Mouse (Mus musculus) thymus, adult 18-20 months (tissue): ENCODE measurements around the gene AF067061.
"Not testable (repeated sequence)": the region's sequence is repeated elsewhere in the genome, so short reads cannot be mapped to it uniquely, and the experiment has no call there.

Experiments
- DNase-seq, 2 experiments: peaks; one replicate each; pipeline ENCODE4 v3.0.0; 2022; ENCODE audit warnings: mixed read lengths in 2 of 2

Gene AF067061

DNA sequence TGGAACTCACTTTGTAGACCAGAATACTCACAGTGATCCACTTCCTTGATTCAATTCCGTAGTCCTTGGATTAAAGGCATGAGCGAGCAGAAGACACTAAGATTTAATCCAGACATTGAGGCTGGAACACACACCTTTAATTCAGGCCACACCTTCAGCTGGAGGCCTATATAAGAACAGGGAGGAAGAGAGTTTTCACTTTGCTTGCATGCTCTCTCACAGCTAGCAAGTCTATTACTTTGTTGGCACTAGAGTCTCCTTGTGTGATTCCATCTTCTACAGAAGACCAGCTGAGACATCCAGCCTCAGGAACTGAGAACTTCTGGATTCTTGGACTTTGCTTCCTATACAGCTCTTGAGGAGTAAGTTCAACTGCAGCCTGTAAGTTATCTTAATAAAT is at the start of gene AF067061:
Gene AF067061 (plus strand): TSS at position 245 of the 400 bp plus-strand sequence.
- DNase-seq = not testable (repeated sequence)

DNA sequence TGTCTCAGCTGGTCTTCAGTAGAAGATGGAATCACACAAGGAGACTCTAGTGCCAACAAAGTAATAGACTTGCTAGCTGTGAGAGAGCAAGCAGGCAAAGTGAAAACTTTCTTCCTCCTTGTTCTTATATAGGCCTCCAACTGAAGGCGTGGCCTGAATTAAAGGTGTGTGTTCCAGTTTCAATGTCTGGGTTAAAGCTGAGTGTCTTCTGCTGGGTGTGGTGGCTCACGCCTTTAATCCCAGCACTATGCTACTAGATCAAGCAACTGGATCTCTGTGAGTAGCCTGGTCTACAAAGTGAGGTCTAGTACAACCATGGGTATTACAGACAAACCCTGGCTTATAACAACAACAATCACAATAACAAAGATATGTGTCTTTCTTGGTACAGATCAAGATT is 47.1 kb upstream of the AF067061 start, which contains the start of gene Gm21762:
Gene Gm21762 (minus strand): TSS at position 101 of the 400 bp plus-strand sequence.
- not testable (repeated sequence) for DNase-seq

DNA sequence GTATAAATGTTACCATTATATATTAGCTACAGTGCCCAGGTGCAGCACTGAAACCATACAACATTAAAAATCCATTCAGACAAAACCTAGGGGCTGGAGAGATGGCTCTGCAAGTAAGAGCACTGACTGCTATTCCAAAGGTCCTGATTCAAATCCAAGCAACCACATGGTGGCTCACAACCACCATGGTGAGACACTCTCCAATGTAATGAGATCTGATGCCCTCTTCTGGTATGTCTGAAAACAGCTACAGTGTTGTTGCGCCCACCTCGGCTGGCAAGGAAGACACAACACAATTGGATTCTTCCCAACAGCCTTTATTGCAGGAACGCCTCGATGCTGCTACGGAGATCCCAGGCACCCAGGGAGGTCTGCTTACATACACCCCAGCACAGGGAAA is 42.0 kb upstream of the AF067061 start:
- DNase-seq = not testable (repeated sequence)

DNA sequence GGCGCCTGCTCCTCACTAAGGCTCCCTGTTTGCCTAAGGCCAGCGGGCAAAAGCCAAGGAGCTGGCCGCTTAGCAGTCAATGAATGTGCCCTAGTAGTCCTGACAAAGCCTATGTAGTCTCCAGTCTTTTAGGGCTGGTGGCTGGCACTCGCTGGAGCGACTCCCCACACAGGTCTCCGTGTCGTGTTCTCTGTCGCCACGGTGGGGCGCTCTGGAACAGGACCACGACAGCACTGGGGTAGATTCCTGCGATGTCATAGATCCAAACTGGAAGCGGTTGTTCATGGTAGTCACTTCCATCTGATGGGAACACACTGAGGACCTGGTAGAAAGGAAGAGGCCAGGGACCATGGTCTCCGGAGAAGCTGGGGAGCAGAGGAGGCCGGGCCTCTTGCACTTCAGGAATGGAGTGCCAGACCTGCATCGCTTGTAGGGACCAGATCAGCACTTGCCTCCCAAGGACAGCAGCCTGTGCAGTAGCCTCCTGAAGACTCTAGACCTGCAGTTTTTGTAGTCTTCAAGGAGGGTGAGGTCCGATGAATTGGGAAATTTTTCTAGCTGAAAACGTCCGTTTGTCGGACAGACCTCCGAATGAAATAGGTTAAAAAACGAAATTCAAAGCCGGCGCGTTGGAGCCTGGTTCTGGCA is 39.8 kb upstream of the AF067061 start:
- not testable (repeated sequence) for DNase-seq

DNA sequence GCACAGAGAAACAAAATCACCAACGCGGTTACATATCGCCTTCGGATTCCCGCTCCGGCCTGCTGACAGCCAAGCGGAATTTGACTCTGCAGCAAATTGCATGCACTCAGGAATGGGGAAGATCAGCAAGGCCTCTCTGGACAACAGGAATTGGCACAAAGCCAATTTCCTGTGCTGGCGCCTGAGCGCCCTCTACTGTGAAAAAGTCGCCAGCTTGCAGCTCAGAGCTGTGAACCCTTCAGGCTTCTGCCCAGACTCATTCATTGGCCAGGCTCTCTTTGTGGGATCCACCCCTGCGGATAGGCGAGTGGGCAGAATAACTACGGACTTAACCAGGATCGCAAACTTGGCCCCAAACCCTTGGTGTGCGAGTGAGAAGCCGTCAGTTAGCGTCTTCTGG is 31.1 kb upstream of the AF067061 start:
- DNase-seq = not testable (repeated sequence)

DNA sequence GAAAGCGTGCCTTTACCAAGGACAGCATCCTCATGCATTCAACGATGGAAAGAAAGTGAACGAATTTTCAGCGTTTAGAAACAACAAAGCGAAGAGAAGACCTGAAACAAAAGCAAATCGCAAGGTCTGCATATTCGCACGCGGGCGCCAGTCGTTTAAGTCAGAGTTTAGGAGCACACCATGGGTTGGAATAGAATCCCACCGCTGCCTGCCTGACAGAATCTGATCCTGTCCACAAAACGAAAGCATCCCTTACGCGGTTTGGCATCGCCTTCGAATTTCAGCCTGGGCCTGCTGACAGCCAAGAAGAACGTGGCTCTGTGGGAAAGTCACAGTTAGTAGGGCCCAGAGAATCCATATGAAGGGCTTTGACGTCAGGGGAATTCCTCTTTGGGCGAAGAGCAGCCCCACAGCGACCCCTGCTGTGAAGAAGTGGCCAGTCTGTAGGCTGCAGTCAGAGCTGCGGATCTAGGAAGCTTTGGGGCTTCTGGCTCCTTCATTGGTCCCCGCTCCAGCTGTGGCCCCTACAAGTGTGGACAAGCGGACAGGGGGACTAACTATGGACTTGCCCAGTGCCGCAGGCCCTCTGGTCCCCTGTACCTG is 30.4 kb upstream of the AF067061 start:
- not testable (repeated sequence) for DNase-seq

DNA sequence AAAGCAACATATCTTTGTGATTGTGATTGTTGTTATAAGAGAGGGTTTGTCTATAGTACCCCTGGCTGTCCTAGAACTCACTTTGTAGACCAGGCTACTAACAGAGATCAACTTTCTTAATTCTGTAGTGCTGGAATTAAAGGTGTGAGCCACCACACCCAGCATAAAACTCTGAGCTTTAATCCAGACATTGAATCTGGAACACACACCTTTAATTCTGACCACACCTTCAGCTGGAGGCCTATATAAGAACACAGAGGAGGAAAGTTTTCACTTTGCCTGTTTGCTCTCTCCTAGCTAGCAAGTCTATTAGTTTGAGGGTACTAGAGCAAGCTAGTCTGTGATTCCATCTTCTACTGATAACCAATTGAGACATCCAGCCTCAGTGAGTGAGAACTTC is 24.1 kb upstream of the AF067061 start, which contains the start of gene Gm21731:
Gene Gm21731 (plus strand): TSS at position 301 of the 400 bp plus-strand sequence.
- not testable (repeated sequence) for DNase-seq

DNA sequence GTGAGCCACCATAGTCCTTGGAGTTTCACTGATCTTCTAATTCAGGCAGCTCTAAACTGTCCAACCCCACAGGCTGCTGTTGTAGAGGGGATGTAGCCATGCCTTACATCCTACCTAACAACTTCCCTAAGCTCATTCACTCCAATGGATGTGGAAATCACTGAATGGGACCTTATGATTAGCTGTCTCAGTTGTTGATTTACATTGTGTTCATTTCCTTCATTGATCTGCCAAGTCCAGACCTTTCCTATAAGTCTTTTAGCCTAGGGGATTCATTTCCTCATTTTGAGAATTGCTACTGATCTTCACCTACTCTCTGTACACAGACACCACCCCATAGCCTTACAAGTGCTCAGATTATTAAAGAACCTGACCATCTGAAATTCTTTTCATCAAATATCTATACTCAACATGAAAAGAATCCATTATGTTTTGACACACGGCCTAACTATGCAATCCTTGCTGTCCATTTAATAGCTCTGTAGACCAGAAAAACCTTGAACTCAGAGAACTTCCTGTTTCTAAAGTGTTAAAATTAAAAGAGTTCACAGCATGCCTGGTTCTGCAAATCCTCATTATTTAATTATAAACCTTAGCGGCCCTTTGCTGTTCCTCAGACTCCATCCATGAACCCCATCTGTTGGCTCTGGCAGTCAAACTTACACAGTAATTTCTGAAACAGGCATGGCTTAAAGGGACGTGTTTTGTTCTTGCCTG is 11.5 kb upstream of the AF067061 start:
- DNase-seq = not testable (repeated sequence)

DNA sequence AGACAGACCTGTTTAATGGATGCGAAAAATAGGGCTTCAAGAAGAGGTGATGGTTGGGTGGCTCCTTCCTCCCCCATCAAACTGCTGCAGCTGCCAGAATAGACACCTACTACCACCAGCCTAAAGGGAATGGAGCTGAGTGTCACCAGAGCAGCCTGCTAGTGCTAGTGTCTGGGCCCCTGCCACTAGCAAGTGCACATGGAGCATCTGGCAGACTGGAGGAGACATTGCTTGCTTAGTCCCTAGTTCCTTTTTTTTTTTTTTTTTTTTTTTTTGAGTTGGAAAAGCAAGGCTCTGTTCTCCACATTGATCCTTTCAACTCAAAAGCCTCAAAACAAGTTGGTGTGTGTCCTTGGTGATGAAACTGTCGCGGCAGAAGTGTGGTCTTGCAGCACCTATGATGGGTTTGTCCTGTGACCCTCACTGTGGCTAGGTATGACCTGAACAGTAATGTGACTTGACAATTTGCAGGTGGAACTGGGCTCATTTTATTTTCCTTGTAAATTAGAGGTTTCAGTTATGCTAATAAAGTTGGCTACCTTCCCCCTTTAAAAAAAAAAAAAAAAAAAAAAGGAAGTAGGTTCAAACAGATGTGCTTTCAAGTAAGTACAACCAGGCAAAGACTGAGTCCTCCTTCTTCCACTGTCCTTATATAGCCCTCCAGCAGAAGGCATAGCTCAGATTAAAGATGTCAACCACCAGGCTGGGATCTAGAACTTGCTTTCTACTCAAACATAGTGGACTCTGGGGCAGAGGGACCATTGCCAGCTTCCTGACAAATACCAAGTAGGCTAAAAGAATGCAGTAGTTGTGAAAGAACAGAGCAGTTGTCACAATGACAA is 3.9 kb upstream of the AF067061 start:
- DNase-seq = not testable (repeated sequence)

DNA sequence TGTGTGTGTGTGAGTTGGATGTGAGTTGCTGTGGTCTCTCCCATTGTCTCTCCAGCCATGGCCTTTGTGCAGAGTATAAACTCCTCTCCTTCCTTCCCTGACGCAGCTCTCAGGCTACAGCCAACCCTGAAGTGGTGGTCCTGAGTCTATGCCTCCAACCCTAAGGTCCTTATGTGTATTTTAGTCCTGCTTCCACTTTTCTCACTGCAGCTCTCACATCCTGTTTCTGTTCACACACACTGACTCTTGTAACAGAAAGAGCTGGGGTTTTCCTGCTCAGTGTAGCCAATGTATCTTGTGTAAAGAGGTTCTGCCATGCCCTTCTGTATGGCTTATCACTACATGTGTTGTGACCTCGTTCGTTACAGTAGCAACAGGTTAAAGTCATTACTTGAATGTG is 3.2 kb upstream of the AF067061 start:
- not testable (repeated sequence) for DNase-seq

DNA sequence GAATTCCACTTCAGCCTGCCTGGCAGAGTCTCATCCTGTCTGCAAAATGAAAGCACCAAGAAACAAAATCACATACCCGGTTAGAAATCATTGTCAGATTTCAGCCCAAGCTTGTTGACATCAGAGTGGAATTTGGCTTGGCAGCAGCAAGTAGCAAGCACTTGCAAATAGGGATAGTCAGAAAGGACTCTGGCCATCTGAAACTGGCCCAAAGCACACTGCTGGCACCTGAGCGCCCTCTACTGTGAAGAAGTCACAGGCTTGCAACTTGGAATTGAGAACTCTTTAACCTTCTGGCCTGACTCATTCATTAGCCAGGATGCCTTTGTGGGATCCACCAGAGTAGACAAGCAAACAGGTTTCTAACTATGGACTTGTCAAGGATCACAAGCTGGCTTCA is 14.9 kb downstream of the AF067061 start:
- not testable (repeated sequence) for DNase-seq

DNA sequence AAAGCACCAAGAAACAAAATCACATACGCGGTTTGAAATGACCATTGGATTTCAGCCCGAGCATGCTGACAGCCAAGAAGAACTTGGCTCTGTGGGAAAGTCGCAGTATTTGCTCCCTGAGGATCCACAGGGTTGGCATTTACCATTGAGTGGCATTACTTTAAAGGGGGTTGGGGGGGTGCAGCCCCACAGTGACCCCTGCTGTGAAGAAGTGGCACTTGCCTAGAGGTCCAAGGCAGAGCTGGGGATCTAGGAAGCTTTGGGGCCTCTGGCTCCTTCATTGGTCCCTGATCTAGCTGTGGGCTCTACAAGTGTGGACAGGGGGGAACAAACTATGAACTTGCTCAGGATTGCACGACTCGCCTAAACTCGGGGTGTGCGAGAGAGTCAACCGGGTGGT is 15.9 kb downstream of the AF067061 start:
- DNase-seq = no peak

DNA sequence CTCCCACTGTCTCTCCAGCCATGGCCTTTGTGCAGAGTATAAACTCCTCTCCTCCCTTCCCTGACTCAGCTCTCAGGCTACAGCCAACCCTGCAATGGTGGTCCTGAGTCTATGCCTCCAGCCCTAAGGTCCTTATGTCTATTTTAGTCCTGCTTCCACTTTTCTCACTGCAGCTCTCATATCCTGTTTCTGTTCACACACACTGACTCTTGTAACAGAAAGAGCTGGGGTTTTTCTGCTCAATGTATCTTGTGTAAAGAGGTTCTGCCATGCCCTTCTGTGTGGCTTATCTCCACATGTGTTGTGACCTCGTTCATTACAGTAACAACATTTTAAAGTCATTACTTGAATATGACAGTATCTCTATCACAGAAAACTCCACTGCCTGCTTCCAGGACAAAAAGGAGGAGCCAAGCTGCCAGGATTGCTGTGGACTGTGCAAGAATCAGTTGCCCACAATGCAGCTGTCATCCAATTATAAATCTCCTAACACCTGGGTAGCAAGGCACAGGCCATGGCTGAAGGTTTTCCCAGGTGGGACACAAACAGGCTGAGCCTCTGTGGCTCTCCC is 36.5 kb downstream of the AF067061 start:
- no peak for DNase-seq

DNA sequence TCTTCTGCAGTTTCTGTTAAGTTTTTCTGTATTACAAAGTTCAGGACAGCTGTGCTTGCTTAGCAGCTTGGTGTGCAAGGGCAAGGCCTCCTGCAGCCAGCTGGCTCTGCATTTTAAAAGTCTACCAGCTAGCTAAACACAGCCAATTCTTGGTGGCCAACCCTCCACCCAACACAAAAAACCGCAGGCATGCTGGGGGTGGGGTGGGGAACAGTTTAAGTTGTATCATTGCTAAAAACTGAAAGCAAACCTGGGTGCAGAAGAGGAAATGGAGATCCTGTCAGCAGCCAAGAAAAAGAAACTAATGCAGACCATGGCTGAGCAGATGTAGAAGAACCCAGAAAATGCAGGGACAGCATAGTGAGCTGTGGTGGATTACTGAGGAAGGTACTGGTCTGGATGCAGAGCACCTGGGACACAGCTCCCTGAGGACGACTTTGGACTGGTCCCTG is 37.1 kb downstream of the AF067061 start, which contains the start of gene BC147527:
Gene BC147527 (plus strand): TSS at position 402 of the 452 bp plus-strand sequence.
- DNase-seq = peak; percentile 45 to 63

DNA sequence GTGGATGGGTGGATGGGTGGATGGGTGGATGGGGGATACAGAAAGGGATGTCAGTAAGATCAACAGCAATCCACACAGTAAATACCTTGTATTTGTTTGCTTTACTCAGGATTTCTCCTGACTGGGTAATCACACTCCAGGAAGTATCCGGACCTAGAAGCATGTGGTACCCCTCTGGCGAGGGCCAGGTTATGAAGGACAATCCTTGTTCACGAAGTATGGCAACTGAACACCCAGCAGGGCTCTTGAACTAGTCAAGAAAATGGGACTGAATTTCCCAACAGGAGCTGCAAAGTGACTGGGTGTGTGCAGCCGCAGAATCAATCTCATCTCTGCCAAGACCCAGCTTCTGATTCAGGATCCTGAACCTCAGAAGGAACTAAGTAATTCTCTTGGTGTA is 37.9 kb downstream of the AF067061 start:
- DNase-seq = no peak

DNA sequence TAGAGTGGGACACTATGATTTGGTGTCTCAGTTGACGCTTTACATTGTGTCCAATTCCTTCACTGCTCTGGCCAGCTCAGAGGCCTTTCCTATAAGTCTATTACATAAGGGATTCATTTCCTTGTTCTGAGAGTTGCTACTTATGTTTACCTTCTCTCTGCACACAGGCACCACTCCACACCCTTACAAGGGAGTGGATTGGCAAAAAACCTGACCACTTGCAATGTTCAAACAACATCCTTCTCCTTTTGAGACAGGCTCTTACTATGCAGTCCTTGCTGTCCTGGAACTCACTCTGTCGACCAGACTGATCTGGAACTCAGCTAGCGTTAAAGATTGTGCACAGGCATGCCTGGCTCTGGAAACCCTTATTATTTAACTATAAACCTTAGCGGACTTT is 47.8 kb downstream of the AF067061 start:
- DNase-seq = no peak

DNA sequence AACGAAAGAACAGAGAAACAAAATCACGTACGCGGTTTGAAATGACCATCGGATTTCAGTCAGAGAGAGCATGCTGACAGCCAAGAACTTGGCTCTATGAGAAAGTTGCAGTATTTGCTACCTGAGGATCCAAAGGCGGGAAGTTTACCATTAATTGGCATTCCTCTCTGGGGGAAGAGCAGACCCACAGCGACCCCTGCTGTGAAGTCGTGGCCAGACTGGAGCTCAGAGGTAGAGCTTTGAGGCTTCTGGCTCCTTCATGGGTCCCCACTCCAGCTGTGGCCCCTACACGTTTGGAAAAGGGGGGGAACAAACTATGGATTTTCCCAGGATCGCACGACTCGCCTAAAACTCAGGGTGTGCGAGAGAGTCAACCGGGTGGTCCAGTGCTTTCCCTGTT is 50.7 kb downstream of the AF067061 start:
- DNase-seq = no peak
